Mouse (Mus musculus) testis, adult 2 months (tissue): ENCODE measurements around the gene Prkd3.

Experiments
- CTCF ChIP-seq: fragments of 200-500 bp; IDR thresholded peaks from 2 replicates; pipeline ENCODE4 v1.5.1; 2012; ENCODE audit warnings: low read depth, mild to moderate bottlenecking, inconsistent platforms, low read length, moderate library complexity; ENCODE audit not compliant: control insufficient read depth, insufficient read depth, insufficient replicate concordance
- POLR2A ChIP-seq: fragments of 200-500 bp; IDR thresholded peaks from 2 replicates; pipeline ENCODE4 v1.6.1; 2012; ENCODE audit warnings: low read depth, mild to moderate bottlenecking, inconsistent platforms, low read length, moderate library complexity; ENCODE audit not compliant: control insufficient read depth

DNA sequence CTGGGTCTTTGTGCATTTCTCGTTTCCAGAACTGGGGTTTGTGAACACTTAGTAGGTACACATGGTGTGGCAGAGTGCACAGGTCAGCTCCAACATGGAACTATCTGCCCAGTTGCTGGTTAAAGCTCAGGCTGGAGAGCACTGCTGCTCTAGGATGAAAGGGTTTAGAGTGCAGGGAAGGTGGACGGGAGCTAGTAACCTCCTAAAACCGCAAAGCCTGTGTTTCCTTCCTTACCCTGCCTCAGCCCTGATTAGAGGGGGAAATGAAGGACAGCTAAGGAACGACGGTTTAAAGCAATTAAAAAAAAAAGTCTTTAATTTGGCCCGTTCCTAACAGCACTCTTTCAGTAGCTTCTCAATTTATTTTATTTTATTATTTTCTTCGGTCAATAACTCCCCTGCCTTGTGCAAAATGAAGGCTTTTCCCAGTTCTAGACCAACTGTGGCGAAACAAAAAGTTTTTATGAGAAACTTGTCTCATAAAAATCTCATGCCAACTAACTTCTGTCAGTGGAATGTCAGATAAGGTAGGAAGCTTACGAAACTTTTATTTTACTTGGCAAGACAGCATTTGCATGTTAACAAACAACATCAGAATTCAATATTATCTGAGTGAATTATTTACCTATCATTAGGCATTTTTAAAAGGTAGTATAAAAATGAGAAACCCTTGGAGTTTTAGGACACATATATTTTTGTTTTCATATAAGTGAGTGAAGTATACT lies 28.2 kb downstream of the Prkd3 start:
- no peak for TF ChIP-seq CTCF
- TF ChIP-seq POLR2A = no peak
